Mouse (Mus musculus) hindlimb bud, embryonic 11.5 days (tissue): ENCODE data around the gene Mad2l2.

Source experiments
- DNase-seq: peaks from one replicate; pipeline ENCODE4 v3.0.0-alpha.2; 2012; ENCODE audit warnings: low read depth, low spot score; ENCODE audit errors: extremely low spot score

Mad2l2 gene

GRCm38 (mm10) chr4:148130133-148130532 is at the start of gene Mad2l2:
Gene Mad2l2, plus strand, starts transcription at chr4:148130384.
- DNase-seq, result no peak

- DNase-seq, result no peak
Measured at GRCm38 (mm10) chr4:148080597-148080973, 49.6 kb upstream of the Mad2l2 start.

DNA sequence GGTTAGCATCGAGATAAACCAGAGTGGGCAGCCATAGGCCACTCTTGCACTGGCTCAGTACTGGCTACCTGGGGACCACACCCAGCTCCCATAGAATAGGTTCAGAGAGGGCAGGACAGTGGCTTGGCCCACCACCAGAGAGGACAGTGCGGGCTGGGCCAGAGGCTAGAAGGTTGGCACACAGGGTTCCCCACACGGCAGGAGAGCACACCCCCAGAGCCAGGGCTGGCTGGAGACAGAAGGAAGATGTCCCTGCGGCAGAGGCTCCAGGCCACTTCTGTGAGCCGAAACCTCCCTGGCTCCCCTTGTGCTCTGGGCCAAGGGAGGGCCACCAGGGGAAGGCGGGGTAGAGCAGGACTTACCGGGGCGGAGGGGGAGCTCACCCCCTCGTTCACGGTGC is 49.0 kb upstream of the Mad2l2 start:
- no peak for DNase-seq

DNA sequence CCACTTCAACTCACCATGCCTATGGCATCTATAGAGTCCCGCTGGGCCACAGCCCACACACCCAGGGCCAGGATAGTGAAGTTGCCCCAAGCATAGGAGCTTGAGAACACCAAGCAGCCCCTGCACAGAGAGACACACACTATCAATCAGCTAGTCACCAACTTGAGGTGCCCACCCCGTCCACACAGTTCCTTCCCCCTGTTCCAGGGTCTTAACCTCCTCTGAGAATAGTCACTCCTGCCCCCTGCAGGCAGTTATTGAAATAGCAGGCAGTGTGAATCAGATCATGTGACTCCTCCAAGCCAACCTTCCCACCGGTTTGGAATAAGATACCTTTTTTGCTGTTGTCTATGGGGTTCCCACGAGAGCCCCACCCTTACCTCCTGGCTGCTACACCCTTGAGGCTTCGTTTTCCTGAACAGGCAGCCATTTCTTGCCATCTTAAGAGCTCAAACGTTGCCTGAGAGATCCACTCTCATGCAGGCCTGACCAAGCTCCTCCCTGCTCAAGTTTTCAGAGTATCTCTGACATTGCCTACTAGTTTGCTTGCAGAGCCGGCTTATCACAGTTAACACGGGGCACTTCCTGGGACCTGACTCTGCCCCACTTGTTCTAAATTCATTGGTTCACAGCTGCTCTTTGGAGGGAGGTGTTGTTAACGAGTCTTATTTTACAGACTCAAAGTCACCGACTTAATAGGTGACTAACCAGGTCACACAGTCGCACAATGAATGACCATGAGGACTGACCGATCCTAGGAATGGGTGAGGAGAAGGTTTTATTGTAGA is 47.7 kb upstream of the Mad2l2 start:
- no peak for DNase-seq

DNA sequence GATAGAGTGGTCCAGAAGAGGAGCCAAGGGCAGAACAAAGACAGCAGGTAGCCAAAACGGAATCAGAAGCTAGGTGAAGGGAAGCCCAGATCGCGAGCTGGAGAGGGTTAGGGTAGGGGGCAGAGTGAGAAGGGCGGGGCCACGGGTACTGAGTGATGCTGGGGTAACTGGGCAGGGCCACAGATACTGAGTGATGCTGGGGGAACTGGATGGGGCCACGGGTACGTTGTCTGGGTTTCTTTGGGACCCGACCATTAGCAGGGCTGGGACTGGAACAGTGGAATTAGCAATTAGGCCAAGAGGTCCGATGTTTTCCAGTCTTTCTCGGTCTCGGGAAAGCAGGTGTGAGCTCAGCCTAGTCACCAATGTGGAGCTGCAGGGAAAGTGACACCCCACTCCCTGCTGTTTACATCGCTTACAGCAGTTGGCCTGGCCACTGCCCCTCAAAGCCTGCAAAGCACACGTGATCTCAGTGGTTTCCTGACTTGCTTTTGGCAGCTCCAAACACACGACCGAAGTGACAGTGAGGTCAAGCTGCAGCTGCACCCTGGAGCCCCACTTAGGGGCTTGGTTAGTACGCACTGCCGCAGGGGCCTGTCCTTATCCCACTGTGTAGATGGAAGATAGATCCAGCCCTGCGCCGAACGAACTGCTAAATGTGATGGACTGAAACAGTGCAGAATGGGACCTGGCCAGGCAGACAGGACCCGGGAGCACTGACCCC is 46.8 kb upstream of the Mad2l2 start:
- no peak for DNase-seq

DNA sequence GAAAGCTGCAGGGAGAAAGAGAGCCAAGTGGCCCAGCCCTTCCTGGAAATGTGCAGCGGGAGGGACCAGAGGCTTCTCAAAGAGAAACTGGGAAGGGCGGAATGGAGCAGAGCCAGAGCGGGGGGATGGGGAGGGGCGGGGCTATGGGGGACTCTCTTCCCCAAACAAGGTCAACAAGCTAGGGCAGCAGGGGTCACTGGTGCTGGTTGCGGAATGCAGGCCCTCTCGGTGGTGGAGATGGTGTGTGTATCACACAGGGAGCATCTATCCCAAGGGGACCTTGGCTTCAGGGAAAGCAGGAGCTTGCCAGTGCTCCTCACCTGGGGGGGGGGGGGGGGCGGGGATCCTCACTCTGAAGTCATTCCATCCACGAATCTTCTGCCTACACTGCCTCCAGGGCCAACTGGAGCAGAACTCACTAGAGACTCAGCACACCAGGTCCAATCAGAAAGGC is 45.9 kb upstream of the Mad2l2 start:
- DNase-seq, result no peak

GRCm38 (mm10) chr4:148085131-148085906 is 44.9 kb upstream of the Mad2l2 start:
- DNase-seq, result no peak

- DNase-seq, result no peak
Measured at GRCm38 (mm10) chr4:148085907-148086305, 44.3 kb upstream of the Mad2l2 start.

GRCm38 (mm10) chr4:148087091-148087906 is 42.9 kb upstream of the Mad2l2 start:
- DNase-seq, result no peak

GRCm38 (mm10) chr4:148087907-148088527 is 42.2 kb upstream of the Mad2l2 start, which contains the start of gene Agtrap:
Gene Agtrap, minus strand, starts transcription at chr4:148088031.
- DNase-seq, result no peak

- DNase-seq, result no peak
Measured at GRCm38 (mm10) chr4:148089166-148089565, 41.0 kb upstream of the Mad2l2 start.

GRCm38 (mm10) chr4:148091181-148091580 is 39.0 kb upstream of the Mad2l2 start:
- DNase-seq, result no peak

DNA sequence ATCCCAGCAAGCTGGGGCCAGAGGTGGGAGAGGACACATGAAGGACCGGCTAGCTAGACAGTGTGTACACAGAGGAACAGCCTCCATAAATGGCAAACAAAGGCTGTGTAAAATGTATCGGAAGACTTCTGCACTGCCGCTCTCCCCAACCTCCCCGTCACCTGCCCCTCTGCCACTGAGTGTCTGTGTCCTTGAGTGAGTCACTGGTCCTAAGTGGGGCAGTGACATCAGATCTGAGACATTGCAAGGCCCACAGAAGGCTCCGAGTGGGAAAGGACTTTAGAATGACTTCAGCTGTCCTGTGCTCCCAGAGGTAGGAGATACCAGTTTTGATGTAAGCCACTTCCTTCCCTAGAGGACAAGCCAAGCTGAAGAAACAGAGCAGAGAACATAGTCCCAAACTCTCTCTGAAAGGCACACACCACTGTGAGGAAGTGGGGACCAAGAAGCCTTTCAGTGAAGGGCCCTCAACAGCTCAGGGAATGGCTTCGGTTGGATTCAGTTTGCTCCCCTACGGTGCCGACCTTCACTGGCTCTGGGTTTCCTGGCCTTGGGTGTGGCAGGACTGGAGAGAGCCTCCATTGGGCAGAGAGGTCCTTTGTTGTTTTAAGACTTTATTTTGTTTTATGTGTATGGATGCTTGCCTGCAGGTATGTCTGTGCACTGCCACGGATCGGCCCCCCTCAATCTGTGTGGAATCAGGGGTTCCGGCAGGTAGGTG is 37.5 kb upstream of the Mad2l2 start:
- no peak for DNase-seq

DNA sequence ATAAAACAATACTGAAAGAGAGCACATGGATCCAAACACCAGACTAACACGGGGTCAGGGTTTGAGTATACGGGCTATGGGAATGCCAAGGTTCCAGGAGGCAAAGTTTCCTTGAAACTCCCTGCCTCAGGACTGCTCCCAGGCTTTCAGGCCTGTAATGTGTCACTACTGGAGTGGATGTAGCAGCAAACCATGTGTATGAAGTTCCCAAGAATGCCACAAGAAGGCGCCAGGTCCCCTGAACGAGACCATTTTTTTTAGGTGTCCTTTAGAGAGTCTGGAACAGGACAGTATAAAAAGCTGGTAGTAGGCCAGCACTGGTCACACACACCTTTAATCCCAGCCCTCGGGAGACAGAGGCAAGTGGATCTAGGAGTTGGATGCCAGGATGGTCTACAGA is 36.0 kb upstream of the Mad2l2 start:
- no peak for DNase-seq

DNA sequence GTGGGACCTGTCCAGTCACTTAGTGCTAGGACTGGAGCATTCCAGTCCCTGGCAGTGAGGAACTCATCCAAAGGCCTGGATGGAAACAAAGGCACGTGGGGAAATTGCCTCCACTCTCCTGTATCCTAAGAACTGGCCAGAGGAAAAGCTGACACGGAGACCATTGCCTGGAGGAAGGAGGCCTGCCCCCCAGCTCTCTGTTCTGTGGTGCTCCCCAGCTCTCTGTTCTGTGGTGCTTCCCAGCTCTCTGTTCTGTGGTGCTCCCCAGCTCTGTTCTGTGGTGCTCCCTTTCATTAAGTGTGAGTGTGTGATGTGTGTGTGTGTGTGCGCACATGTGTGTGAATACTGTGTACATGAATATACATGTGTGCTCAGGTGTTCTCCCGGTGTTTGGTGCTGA is 35.1 kb upstream of the Mad2l2 start:
- no peak for DNase-seq

DNA sequence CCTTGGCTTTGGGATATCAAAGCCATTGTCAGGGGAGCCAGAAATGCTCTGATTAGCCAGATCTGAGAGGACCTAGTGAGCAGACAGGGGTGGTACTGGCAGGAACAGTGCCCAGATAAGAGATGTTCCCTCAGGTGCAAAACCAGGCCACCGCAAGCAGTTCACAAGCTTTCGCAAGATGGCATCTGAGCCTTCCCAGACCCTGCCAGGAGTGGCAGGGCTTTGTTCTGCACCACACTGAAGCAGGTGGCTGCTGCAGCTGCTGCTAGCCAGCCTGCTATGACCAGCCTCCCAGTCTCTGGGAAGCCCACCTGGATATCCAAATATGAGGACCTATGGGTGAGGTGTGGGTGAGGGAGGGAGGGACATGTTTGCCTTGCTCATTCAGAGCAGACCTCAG is 32.2 kb upstream of the Mad2l2 start:
- no peak for DNase-seq

DNA sequence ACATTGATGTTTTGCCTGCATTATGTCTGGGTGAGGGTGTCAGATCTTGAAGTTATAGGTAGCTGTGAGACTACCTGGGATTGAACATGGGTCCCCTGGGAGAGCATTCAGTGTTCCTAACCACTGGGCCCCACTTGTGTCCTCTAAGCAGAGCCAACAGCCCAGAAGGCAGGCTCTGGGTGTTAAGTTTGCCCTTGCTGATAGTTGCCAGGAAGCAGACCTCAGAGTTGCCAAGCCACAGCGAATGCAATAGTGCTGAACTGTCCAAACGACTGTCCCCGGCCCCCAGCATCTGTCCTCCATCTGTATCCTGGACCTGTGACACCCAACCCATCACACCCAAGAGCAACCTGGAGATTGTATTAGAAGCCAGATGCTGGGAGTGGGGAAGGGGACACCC is 31.5 kb upstream of the Mad2l2 start:
- DNase-seq, result no peak

DNA sequence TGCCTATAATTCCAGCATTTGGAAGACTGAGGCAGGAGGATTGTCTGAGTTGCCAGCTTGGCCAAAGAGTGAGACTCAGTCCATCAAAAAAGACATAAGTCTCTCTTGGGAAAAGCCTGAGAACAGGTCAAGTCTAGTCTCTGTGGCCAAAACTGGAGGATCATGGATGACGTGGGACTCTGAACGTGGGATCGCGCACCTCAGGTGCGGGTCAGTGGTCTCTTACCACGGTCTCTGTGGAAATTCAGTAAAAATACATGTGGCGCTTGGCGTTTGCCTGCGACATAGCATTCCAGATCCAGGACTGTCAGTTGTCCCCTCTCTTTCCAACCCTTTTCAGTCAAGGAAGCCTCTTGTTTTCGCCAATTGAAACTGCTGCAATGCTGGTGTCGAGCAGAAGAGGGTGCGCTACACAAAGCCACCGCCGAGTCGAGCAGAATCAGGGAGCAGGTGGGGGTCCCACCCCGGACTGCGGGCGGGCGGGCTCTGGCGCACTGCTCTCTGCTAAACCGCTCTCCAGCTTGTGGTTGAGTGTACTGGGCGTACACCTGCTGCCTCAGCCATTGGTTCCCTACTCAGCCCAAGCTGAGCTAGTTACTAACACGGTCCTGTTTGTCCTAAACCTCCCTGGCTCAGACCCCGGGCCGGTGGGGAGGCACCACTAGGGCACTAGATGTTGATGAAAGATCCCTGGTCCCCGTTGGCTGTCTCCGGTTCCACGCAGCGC is 28.2 kb upstream of the Mad2l2 start:
- DNase-seq, result no peak

DNA sequence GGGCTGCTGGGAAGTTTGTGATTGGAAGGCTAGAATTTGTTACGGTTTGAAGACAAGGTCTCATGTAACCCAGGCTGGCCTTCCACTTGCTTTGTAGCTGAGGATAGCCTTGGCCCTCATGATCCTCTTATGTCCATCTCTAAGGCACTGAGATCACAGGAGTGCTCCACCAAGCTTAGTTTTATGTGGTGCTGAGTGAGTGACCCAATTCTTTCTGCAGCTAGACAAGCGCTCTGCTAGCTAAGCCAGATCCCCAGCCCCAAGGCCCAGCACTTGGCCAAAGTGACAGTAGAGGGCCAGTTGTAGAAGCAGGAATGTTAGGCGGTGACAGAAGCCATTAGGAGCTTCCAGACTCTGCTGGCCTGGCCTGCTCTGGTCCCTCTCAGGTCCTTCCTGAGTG is 26.0 kb upstream of the Mad2l2 start:
- DNase-seq, result no peak
